Mouse (Mus musculus): ENCODE measurements around the gene Vmp1. TPM values are rescaled to one million over a fixed set of nuclear protein-coding genes. Genes with fewer than 3 reads are reported as not detected.

Vmp1 gene
- total RNA-seq, 2 experiments from 2014 or later, result 111 to 116 TPM

GRCm38 (mm10) chr11:86634396-86634795 is 49.2 kb downstream of the Vmp1 start:
- no peak for DNase-seq (ENCODE audit: low spot score in 2 of 2)

DNA sequence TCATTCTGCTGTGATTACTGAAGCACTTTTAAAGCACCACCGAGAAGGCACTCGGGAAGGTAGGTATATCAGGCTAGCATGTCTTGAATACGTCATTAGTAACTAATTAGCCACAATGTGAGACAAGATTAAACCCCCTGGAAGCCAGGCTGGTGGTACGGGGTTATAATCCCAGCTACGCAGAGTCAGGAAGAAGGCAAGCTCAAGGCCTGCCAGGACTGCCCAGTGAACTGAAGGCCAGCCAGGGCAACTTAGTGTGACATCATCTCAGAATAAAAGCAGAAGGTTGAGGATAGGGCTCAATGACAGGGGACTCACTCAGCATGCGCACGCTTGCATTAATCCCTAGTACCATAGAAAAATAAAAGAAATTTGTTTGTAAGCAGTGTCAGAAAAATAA is 53.7 kb downstream of the Vmp1 start:
- no peak for DNase-seq (ENCODE audit: low spot score in 2 of 2)

DNA sequence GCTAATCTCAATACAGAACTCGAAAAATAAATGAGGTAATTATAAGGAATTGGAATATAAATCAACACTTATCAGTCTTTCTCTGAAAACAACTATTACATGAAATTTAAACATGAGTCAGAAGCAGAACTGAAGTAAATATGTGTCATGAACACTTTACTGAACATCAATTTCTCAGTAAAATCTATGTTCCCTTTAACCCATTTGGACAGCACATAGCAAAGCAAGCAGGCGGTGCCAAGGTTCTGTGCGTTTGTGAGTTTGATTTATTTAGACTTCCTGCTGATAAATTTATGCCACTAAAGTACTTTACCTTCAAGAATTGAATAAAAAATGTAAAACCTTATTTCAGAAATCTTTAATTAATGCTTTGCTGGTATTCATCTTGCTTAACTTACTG is 54.2 kb downstream of the Vmp1 start:
- no peak for DNase-seq (ENCODE audit: low spot score in 2 of 2)

- DNase-seq (ENCODE audit: low spot score in 2 of 2), result no peak
These were observed 55.2 kb downstream of the Vmp1 start for GRCm38 (mm10) chr11:86628448-86628847.

DNA sequence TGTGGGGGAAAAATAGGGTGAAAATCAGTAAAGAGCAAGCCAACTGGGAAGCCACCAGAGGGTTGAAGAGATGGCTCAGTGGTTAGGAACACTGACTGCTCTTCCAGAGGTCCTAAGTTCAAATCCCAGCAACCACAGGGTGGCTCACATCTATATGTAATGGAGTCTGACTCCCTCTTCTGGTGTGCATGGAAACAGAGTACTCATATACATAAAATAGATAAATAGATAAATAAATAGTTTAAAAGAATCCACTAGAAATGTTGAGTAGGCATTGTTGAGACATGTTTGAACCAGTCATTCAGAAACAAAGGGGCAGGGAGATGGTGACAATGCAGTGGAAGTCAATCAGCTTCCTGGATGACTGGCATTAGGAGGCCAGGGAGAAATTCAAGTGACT is 56.0 kb downstream of the Vmp1 start:
- no peak for DNase-seq (ENCODE audit: low spot score in 2 of 2)

- DNase-seq (ENCODE audit: low spot score in 2 of 2), result no peak
These were observed 56.9 kb downstream of the Vmp1 start for GRCm38 (mm10) chr11:86626714-86627113.

GRCm38 (mm10) chr11:86624237-86624941 is 59.2 kb downstream of the Vmp1 start:
- no peak for DNase-seq (ENCODE audit: low spot score in 2 of 2)

- DNase-seq (ENCODE audit: low spot score in 2 of 2), result no peak
These were observed 60.1 kb downstream of the Vmp1 start for GRCm38 (mm10) chr11:86623402-86624010.

GRCm38 (mm10) chr11:86622191-86622912 is 61.3 kb downstream of the Vmp1 start:
- DNase-seq (ENCODE audit: low spot score in 2 of 2), result no peak

DNA sequence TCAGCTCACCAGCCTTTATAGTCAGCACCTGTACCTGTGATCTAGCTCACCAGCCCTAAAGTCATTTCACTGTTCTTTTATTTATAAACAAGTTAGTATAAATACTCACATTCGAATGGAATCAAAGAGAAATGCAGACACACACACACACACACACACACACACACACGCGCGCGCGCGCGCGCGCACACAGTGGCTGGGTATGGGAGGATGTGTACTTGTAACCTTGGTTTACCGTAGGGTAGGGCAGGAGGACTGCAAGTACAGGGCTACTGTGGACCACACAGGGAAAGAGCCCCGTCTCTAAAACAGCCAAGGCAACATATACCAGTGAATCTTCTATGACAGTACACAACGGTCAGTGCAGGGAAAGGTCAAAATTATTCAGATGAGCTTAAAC is 62.5 kb downstream of the Vmp1 start:
- no peak for DNase-seq (ENCODE audit: low spot score in 2 of 2)

DNA sequence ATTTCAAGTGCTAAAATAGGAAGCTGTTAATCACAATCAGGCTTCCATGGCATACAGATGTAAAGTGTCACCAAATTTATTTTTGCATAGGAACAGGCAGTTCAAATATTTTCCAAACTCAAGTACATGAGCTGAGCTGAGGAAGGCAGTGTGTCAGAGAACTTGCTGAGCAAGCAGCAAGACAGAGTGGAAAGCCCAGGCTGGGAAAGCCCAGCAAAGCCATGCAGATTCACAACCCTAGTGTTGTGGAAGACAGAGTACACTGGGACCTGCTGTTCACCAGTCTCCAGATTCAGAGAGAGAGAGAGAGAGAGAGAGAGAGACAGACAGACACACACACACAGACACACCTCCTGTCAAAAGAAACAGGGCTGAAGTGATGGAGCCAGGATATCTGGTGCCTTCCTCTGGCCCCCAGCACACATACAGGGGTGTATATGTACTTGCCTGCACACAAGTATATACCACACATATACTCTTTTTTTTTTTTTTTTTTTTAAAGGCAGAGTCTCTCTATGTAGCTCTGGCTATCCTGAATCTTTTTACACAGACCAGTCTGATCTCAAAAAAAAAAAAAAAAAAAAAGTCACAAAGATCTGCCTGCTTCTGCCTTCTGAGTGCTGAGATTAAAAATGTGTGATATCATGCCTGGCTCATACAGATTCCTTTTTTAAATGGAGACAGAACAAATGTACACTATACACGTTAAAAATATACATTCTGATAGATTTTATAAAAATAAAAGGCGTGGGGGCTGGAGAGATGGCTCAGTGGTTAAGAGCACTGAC is 64.9 kb downstream of the Vmp1 start:
- no peak for DNase-seq (ENCODE audit: low spot score in 2 of 2)

DNA sequence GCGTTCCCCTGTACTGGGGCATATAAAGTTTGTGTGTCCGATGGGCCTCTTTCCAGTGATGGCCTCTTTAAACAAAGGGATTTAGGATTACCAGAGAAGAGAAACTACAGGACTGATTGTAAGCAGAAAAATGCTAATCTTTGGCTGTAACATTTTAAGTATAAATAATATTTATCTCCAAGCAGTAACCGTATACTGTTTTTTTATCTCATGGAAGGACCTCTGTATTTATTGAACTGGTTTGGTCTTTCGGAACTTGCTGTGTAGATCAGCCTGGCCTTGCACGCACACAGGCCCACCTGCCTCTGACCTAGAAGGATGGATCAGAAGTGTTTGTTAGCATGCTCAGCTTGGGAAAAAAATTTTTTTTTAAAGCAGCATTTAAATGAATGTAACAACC is 69.0 kb downstream of the Vmp1 start:
- no peak for DNase-seq (ENCODE audit: low spot score in 2 of 2)

DNA sequence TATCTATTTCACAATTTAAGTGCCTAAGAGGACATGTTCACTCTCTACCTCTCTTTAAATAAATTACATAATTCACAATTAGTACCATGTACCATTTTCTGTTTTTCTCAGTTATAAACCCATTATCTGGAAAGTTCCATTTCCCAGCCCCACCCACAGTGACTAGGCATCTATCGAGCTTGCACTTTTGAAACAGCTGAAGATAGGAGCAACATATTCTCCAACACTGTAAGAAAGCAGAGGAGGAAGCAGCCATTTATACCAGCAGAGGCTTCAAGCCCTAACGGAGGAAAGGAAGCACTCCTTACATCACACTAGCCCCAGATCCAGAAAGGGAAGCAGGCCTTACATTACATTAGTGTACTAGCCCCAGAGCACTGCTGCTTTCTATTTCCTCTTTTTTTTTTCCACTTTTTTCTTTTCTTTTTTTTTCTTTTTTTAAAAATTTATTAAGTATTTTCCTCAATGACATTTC is 69.5 kb downstream of the Vmp1 start:
- no peak for DNase-seq (ENCODE audit: low spot score in 2 of 2)

- DNase-seq (ENCODE audit: low spot score in 2 of 2), result no peak
These were observed 71.6 kb downstream of the Vmp1 start for GRCm38 (mm10) chr11:86611991-86612390.

GRCm38 (mm10) chr11:86610239-86610638 is 73.4 kb downstream of the Vmp1 start:
- no peak for DNase-seq (ENCODE audit: low spot score in 2 of 2)

- no peak for DNase-seq (ENCODE audit: low spot score in 2 of 2)
These were observed 75.8 kb downstream of the Vmp1 start for GRCm38 (mm10) chr11:86607808-86608350.

DNA sequence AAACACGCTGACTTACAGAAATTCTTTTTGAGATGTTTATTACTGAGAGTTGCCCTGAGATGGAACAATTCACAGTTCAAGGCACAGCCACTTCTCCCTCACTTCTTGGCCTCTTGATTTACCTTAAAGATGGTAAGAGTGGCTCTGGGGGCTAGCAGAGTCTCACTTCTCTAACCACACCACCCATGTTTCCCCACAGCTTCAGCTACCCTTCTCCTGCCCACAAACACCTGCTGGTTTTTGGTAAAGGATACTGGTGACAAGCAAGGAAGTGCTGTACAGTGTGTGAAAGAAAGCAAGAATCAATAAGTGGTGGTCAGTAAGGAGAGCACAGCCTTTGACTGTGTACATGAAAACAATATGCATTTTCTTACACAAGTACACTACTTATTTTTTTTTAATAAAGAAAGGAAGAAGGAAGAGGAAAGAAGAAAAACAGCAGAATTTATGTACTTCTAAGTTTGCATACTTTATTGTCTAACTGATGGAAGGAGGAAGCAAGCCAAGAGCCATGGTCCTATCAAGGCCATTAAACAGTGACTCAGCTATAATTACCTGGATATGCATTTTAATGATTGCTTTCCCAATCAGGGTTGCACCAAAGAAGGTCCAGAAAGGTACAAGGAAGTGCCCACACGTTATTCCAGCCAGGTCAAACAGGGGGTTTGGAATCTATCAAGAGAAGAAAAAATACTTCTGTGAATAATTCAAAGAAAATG is 76.9 kb downstream of the Vmp1 start:
- DNase-seq (ENCODE audit: low spot score in 2 of 2), result no peak

- no peak for DNase-seq (ENCODE audit: low spot score in 2 of 2)
These were observed 78.7 kb downstream of the Vmp1 start for GRCm38 (mm10) chr11:86604732-86605520.

- no peak for DNase-seq (ENCODE audit: low spot score in 2 of 2)
These were observed 79.3 kb downstream of the Vmp1 start for GRCm38 (mm10) chr11:86604289-86604688.

GRCm38 (mm10) chr11:86603719-86604118 is 79.9 kb downstream of the Vmp1 start:
- no peak for DNase-seq (ENCODE audit: low spot score in 2 of 2)
